Comparison of ENCODE assay signal across 15 mouse cellular contexts in the genomic region with DNA sequence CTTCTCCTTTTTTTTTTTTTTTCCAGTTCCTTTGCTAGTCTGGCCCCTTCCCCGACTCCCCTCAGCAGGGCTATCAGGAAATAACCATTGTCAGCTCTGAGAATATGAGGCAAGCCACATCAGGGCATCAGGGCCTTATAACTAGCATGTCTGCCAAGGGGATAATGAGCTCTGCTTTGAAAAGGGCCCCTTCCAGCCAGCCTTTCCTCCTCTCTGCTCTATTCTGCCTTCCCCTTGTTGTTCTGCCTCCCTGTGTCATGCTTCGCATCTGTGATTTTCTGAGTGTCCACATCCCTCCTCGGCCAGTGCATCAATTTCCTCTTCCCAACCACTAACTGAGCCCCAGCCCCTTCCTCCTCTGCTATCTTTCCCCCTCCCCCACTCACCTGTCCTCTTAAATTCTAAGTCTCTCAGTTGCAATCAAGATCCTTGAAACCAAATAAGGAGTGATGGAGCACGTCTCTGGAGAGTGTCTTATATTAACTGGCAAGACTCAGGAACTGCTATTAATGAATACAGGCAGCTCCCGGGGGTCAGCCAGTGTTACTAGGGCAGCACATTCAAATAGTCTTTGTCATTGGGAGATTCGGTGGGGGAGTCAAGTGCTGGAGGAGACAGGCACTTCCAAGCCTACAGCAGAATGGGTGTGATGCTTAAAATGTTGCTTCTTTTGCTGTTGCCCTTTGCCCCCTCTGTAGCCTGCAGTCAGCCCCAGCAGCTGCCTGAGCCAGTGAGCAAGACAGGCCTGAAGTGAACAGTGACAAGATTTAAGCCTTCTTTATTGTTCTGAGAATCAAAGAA.
DNase-seq lines count a peak whose midpoint lies in the region; ATAC-seq lines count a peak whose summit lies in the region.
"Had no signal": no experiment of that assay in that cellular context is flagged by ENCODE, and none has a peak within 500 bp of the region (broad histone marks: within the 10 kb centered on the region; RNA-seq: fewer than 3 reads in every experiment).

No protein-coding gene starts in this region.

- DNase-seq in Muller cell, postnatal 12 days (ENCODE audit: inconsistent ontology term): peak; percentile 14
- DNase-seq in embryonic facial prominence, embryonic 10.5 days (ENCODE audit: low spot score): peak; percentile 38
- DNase-seq in hindbrain, embryonic 11.5 days (ENCODE audit: low spot score): peak; percentile 45
- DNase-seq in spleen, postnatal 10 days (ENCODE audit: low spot score in 2 of 2): no peak
- DNase-seq in ovary, adult 18-20 months (ENCODE audit: low spot score): no peak
- no peak for DNase-seq in heart, adult 18-20 months
- no peak for DNase-seq in T-cell, adult 2 months (ENCODE audit: low spot score)
- DNase-seq: adrenal gland, postnatal 36 days; cerebellum, adult 9-11 months; right cerebral cortex, adult 18-20 months; thymus, postnatal 14 days had no signal

- H3K27me3 ChIP-seq in embryonic facial prominence, embryonic 10.5 days (replicated peaks; ENCODE audit: low read depth, poor library complexity, severe bottlenecking): 0 out of 2 replicates have a peak, but pooled peaks cover 3% of the 10 kb centered on the region
- H3K27me3 ChIP-seq in hindbrain, embryonic 11.5 days (ENCODE audit: control insufficient read depth, insufficient read depth, low read length): no peaks in the 10 kb centered on the region
- H3K27me3 ChIP-seq in midbrain, embryonic 15.5 days (replicated peaks): no peaks in the 10 kb centered on the region
- H3K27me3 ChIP-seq: lung, embryonic 15.5 days had no signal

- peaks cover 16% of the 10 kb centered on the region for H3K4me1 ChIP-seq in embryonic facial prominence, embryonic 10.5 days
- H3K4me1 ChIP-seq in hindbrain, embryonic 11.5 days (replicated peaks; ENCODE audit: control insufficient read depth, insufficient read depth, low read length): 0 out of 2 replicates have a peak, but pooled peaks cover 2% of the 10 kb centered on the region
- peaks cover 22% of the 10 kb centered on the region for H3K4me1 ChIP-seq in midbrain, embryonic 15.5 days
- H3K4me1 ChIP-seq: lung, embryonic 15.5 days had no signal

- H3K27ac ChIP-seq in embryonic facial prominence, embryonic 10.5 days (replicated peaks): 0 out of 2 replicates have a peak overlapping the region, but pooled peaks have one; percentile 26
- peak overlapping the region; percentile 71 for H3K27ac ChIP-seq in hindbrain, embryonic 11.5 days (ENCODE audit: low read depth, low read length)
- peak overlapping the region; percentile 73 for H3K27ac ChIP-seq in midbrain, embryonic 15.5 days
- H3K27ac ChIP-seq: lung, embryonic 15.5 days had no signal

- H3K9ac ChIP-seq in hindbrain, embryonic 11.5 days (ENCODE audit: low read depth, low read length): no peak overlapping the region
- H3K9ac ChIP-seq in midbrain, embryonic 15.5 days: no peak overlapping the region
- H3K9ac ChIP-seq: lung, embryonic 15.5 days had no signal

- ATAC-seq in hindbrain, embryonic 11.5 days (ENCODE audit: low FRiP score): peak; percentile 85
- ATAC-seq in midbrain, embryonic 15.5 days (replicated peaks): peak; percentile 85
- ATAC-seq: CD4-positive, CD25-positive, alpha-beta regulatory T cell, adult 4 months; Patski had no signal

- 14% methylated on average over 6 of the region's 6 CpGs for WGBS in embryonic facial prominence, embryonic 10.5 days
- 11% methylated on average over 6 of the region's 6 CpGs for WGBS in hindbrain, embryonic 11.5 days
- 7% methylated on average over 6 of the region's 6 CpGs for WGBS in midbrain, embryonic 15.5 days

- H3K36me3 ChIP-seq in embryonic facial prominence, embryonic 10.5 days (replicated peaks): no peaks in the 10 kb centered on the region
- no peaks in the 10 kb centered on the region for H3K36me3 ChIP-seq in hindbrain, embryonic 11.5 days (ENCODE audit: control insufficient read depth, insufficient read depth, low read length)
- H3K36me3 ChIP-seq in midbrain, embryonic 15.5 days (replicated peaks): no peaks in the 10 kb centered on the region
- H3K36me3 ChIP-seq: lung, embryonic 15.5 days had no signal

- H3K4me2 ChIP-seq in hindbrain, embryonic 11.5 days (replicated peaks; ENCODE audit: low read depth, low read length): no peak overlapping the region
- peak overlapping the region; percentile 5; the same call in 1 of the 2 replicates for H3K4me2 ChIP-seq in midbrain, embryonic 15.5 days
- H3K4me2 ChIP-seq: lung, embryonic 15.5 days had no signal

- no peak overlapping the region for H3K4me3 ChIP-seq in embryonic facial prominence, embryonic 10.5 days
- H3K4me3 ChIP-seq in hindbrain, embryonic 11.5 days (ENCODE audit: low read depth, low read length): no peak overlapping the region
- H3K4me3 ChIP-seq in midbrain, embryonic 15.5 days: no peak overlapping the region
- H3K4me3 ChIP-seq: lung, embryonic 15.5 days had no signal

- H3K9me3 ChIP-seq in embryonic facial prominence, embryonic 10.5 days: no peaks in the 10 kb centered on the region
- H3K9me3 ChIP-seq in hindbrain, embryonic 11.5 days (ENCODE audit: control insufficient read depth, low read length): no peaks in the 10 kb centered on the region
- no peaks in the 10 kb centered on the region for H3K9me3 ChIP-seq in midbrain, embryonic 15.5 days
- H3K9me3 ChIP-seq: lung, embryonic 15.5 days had no signal

Comparison
In these comparisons a context has a peak if more than half of its experiments do, and no peak if none do; other contexts are left out.
1. DNase-seq: peak in Muller cell, postnatal 12 days (single experiment), embryonic facial prominence, embryonic 10.5 days (single experiment) and hindbrain, embryonic 11.5 days (single experiment); none in spleen, postnatal 10 days (0 of 2), ovary, adult 18-20 months (single experiment), heart, adult 18-20 months (0 of 2) and T-cell, adult 2 months (single experiment).
2. Peak in every context shown above with its lines, with median percentiles within 50 percentile points of each other: H3K27ac ChIP-seq.